Mouse (Mus musculus): ENCODE data around the gene Pnmt. TPM values are rescaled to one million over a fixed set of nuclear protein-coding genes. Genes with fewer than 3 reads are reported as not detected.
A peak's percentile ranks its signal among the peaks of the same experiment; 100 is the strongest.

The Pnmt gene
- not detected in 2 replicates for polyA plus RNA-seq (2012; ENCODE audit: insufficient read depth, insufficient read length, missing spikeins)

DNA sequence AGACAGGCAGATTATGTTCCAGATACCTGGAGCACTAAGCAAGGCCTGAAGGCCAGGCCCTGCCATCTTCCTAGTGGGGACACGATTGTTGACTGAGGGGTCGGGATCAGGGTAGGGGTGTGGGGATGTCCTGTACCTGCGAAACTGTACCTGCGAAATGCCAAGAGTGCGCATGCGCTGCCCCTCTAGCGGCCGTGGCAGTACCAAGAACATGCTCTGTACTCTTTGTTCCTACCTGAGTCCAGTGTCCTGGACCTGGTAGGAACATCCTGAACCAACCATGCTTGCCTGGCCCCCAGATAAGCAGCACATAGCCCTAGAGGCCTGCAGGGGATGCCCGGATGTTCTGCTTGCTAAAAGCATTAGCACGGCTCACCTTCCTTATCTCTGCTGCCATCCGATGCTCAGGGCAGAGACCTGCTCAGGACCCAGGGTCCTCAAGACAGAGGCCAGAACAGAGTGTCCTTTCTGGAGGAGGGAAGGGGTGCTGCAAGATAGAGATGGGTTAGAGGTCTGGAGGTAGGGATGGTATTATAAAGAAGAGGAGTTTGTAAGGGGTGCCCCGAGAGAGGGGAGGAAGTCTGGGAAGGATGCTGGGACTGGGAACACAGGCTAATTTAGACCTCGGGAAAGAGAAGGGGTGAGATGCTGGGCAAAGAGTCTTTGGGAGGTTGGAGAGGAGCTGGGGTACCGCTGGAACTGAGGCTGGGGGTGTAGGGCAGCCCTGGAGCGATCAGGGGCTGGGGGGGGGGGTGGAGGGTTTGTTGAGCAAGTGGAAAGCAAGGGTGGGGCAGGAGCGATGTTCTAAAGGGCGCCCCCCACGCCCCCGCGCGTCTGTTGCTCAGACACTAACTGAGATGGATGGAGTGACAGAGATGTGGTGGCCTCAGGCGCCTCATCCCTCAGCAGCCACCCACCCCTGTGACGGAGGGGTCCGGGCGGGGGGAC, at the start of gene Pnmt:
TSS of gene Pnmt (plus strand) at position 813 of the 948 bp plus-strand sequence.
- no peak within 1 kb of the TSS for H3K4me3 ChIP-seq (ENCODE audit: insufficient read depth, low read length)
- no peak within 1 kb of the TSS for H3K27ac ChIP-seq (ENCODE audit: insufficient read depth, low read depth, low read length)
- TF ChIP-seq CTCF (IDR thresholded peaks at IDR 0.05; ENCODE audit: low read depth, low read length) (no peak), POLR2A (IDR thresholded peaks at IDR 0.05; ENCODE audit: borderline replicate concordance, low read depth, low read length) (no peak)
- no peaks in the 10 kb centered on the region for H3K4me1 ChIP-seq (ENCODE audit: control insufficient read depth, insufficient read depth, low read length)

DNA sequence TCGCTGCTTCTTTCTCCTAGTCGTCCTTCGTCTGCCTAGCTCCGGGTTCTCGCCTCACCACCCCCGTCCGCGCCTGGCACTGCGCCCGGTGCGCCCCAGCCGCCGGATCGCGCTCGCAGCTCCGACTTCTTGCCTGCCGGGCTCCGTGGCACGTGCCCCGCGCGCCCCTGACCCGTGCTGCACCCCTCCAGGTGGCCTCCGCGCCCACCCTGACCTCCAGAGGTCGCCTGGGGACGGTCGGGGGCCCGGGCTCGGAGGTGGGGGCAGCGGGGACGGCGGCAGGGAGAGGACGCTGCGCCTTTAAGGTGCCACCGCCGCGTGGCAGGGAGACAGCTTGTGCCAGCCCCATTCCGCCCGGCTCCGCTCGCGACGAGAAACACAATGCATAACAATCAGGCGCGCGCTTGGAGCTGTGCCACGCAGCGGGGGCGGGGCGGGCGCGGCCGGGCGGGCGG, 47.7 kb upstream of the Pnmt start:
- TF ChIP-seq POLR2A (IDR thresholded peaks at IDR 0.05; ENCODE audit: borderline replicate concordance, low read depth, low read length) = no peak
- no peak for TF ChIP-seq CTCF (IDR thresholded peaks at IDR 0.05; ENCODE audit: low read depth, low read length)
- H3K4me1 ChIP-seq (ENCODE audit: control insufficient read depth, insufficient read depth, low read length) = no peaks in the 10 kb centered on the region
- H3K27ac ChIP-seq (ENCODE audit: insufficient read depth, low read depth, low read length) = no peak overlapping the region
- peak overlapping the region; percentile 50 for H3K4me3 ChIP-seq (ENCODE audit: insufficient read depth, low read length)

- Histone ChIP-seq H3K27ac (ENCODE audit: insufficient read depth, low read depth, low read length) (no peak overlapping the region), H3K4me1 (ENCODE audit: control insufficient read depth, insufficient read depth, low read length) (no peaks in the 10 kb centered on the region), H3K4me3 (ENCODE audit: insufficient read depth, low read length) (peak overlapping the region; percentile 50)
- TF ChIP-seq CTCF (IDR thresholded peaks at IDR 0.05; ENCODE audit: low read depth, low read length) (no peak), POLR2A (IDR thresholded peaks at IDR 0.05; ENCODE audit: borderline replicate concordance, low read depth, low read length) (no peak)
Measured at GRCm38 (mm10) chr11:98339071-98339501, 47.2 kb upstream of the Pnmt start.

DNA sequence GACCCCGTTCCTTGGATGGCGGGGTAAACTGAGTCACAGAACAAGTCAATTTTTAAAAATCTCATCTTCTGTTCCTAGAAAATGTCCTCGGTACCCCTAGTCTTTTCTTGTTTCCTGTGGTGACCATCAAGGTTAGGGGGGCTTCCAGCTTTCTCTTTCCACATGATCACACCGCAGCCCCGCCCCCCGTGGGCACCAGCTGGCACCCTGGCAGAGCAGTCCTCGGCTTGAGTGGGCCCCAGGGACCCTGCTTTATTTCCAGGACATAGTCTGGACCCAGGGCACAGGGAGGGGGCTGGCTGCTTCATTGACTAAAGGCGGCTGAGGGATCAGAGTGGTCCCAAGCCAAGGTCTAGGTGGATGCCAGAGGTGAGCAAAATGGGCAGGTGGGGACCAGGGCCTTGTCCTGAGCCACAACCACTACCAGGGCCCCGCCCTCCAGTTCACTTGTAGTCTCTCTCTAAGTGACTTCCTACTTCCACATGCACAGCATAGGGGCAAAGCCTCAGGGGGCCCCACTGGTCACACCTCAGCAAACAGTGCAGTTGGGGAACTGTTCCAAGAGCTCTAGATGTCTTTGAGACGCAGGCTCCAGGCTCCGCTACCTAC, 46.5 kb upstream of the Pnmt start:
- TF ChIP-seq POLR2A (IDR thresholded peaks at IDR 0.05; ENCODE audit: borderline replicate concordance, low read depth, low read length) = no peak
- TF ChIP-seq CTCF (IDR thresholded peaks at IDR 0.05; ENCODE audit: low read depth, low read length) = no peak
- H3K4me3 ChIP-seq (ENCODE audit: insufficient read depth, low read length) = no peak overlapping the region
- H3K4me1 ChIP-seq (ENCODE audit: control insufficient read depth, insufficient read depth, low read length) = no peaks in the 10 kb centered on the region
- no peak overlapping the region for H3K27ac ChIP-seq (ENCODE audit: insufficient read depth, low read depth, low read length)

GRCm38 (mm10) chr11:98340597-98340996, 45.7 kb upstream of the Pnmt start:
- H3K4me3 ChIP-seq (ENCODE audit: insufficient read depth, low read length) = no peak overlapping the region
- no peak overlapping the region for H3K27ac ChIP-seq (ENCODE audit: insufficient read depth, low read depth, low read length)
- TF ChIP-seq POLR2A (IDR thresholded peaks at IDR 0.05; ENCODE audit: borderline replicate concordance, low read depth, low read length) = no peak
- no peak for TF ChIP-seq CTCF (IDR thresholded peaks at IDR 0.05; ENCODE audit: low read depth, low read length)

DNA sequence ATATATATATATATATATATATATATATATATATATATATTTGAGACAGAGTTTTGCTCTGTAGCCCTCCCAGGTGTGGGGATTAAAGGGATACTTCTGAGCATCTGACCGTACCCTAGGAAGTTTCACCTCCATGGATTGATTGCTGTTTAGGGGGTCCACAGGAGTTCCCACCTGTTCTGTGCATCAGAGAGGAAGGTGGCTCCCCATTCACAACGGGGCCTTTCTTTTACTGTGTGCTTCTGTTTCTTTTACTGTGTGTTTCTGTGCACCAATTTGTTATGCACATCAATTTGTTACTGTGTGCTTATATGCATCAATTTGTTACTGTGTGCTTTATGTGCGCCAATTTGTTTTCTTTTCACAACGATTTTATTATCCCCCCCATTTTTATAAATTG, 45.1 kb upstream of the Pnmt start:
- Histone ChIP-seq H3K4me3 (ENCODE audit: insufficient read depth, low read length) (no peak overlapping the region), H3K27ac (ENCODE audit: insufficient read depth, low read depth, low read length) (no peak overlapping the region), H3K4me1 (ENCODE audit: control insufficient read depth, insufficient read depth, low read length) (no peaks in the 10 kb centered on the region)
- TF ChIP-seq POLR2A (IDR thresholded peaks at IDR 0.05; ENCODE audit: borderline replicate concordance, low read depth, low read length) (no peak), CTCF (IDR thresholded peaks at IDR 0.05; ENCODE audit: low read depth, low read length) (no peak)

More at GRCm38 (mm10) chr11:98340597-98340996, 45.7 kb upstream of the Pnmt start:
- H3K4me1 ChIP-seq (ENCODE audit: control insufficient read depth, insufficient read depth, low read length) = no peaks in the 10 kb centered on the region

DNA sequence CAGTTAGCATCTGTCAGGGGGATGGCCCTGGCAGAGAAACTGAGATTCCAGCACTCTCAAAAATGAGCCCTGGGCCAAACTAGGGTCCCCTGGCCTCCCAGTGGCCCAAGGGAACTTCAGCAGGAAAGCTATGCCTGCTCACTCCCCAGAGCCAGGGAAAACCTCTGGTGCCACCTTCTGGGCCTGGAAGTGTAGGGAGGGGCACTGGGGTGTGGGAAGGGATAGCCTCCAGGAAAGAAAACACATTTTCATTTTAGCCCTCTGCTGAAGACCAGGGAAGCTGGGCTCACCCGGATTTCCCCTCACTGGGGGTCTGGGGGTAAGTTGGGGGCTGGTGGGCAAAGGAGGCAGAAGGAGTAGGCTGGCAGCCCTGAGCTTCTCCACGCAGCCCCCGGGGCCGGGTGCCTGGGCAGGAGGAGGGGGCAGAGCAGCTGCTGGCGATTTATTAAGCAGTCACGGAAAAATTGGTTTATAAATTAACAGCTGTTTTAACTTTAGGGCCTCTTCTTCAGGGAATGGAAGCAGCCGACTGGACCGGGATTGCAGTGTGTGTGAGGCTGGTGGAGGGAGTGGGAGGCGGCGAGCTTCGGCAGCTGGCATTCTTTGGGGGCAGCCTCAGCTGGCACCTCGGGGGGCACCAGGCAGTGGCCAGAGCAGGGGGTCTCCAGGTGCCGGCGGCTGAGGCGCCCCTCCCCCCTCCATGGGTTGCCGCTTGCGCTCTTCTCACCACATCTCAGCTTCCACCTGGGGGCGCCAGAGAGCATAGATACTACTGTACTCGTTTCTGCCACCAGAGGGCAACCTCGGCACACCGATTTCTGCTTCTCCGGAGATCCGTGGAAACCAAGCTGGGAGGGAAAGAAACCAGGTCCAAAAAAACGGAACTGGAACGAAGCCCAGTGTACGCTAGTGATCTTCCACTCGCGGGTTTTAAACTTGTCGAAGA, 44.0 kb upstream of the Pnmt start:
- TF ChIP-seq CTCF (IDR thresholded peaks at IDR 0.05; ENCODE audit: low read depth, low read length) (peak; percentile 99), POLR2A (IDR thresholded peaks at IDR 0.05; ENCODE audit: borderline replicate concordance, low read depth, low read length) (no peak)
- H3K27ac ChIP-seq (ENCODE audit: insufficient read depth, low read depth, low read length) = no peak overlapping the region
- H3K4me1 ChIP-seq (ENCODE audit: control insufficient read depth, insufficient read depth, low read length) = no peaks in the 10 kb centered on the region
- no peak overlapping the region for H3K4me3 ChIP-seq (ENCODE audit: insufficient read depth, low read length)

GRCm38 (mm10) chr11:98345253-98345652, 41.0 kb upstream of the Pnmt start:
- no peak for TF ChIP-seq POLR2A (IDR thresholded peaks at IDR 0.05; ENCODE audit: borderline replicate concordance, low read depth, low read length)
- TF ChIP-seq CTCF (IDR thresholded peaks at IDR 0.05; ENCODE audit: low read depth, low read length) = peak; percentile 69
- no peak overlapping the region for H3K4me3 ChIP-seq (ENCODE audit: insufficient read depth, low read length)
- H3K27ac ChIP-seq (ENCODE audit: insufficient read depth, low read depth, low read length) = no peak overlapping the region
- no peaks in the 10 kb centered on the region for H3K4me1 ChIP-seq (ENCODE audit: control insufficient read depth, insufficient read depth, low read length)

DNA sequence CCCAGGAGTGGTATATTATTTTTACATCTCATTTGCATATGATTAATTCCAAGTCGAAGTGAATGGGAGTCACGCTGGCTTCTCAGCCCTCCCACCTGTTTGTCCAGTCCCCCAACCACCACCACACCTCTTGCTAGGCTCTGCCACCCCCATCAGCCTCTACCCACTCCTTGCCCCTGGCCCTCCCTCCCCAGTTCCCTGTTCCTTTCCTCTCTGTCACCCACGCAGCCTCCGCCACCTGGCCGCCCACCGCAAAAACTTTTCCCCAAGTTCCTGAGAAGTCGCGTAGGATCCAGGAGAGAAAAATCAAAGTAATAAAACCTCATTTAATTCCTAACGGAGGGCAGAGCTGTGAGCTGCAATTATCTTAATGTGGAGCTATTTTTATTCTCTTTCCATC, 40.1 kb upstream of the Pnmt start:
- TF ChIP-seq CTCF (IDR thresholded peaks at IDR 0.05; ENCODE audit: low read depth, low read length) = no peak
- TF ChIP-seq POLR2A (IDR thresholded peaks at IDR 0.05; ENCODE audit: borderline replicate concordance, low read depth, low read length) = no peak
- H3K4me3 ChIP-seq (ENCODE audit: insufficient read depth, low read length) = no peak overlapping the region

More for the DNA sequence above, 40.1 kb upstream of the Pnmt start:
- Histone ChIP-seq H3K4me1 (ENCODE audit: control insufficient read depth, insufficient read depth, low read length) (no peaks in the 10 kb centered on the region), H3K27ac (ENCODE audit: insufficient read depth, low read depth, low read length) (no peak overlapping the region)

All from bone marrow macrophage, adult 2 months (primary cell).